8 mouse cellular contexts compared by ENCODE assay signal in the genomic region with DNA sequence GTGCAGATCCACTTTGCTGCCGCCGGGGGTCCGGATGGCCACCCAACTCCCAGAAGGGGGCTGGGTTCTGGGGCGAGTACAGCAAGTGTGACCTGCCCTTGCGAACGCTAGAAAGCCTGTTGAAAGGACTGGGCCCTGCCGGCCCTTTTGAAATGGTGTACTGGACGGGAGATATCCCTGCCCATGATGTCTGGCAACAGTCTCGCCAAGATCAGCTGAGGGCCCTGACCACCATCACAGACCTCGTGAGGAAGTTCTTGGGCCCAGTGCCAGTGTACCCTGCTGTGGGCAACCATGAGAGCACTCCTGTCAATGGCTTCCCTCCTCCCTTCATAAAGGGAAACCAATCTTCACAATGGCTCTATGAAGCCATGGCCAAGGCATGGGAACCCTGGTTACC. TPM values are rescaled to one million over a fixed set of nuclear protein-coding genes. Genes with fewer than 3 reads are reported as not detected.
A peak's percentile ranks its signal among the peaks of the same experiment; 100 is the strongest.
DNase-seq lines count a peak whose midpoint lies in the region; ATAC-seq lines count a peak whose summit lies in the region.

No protein-coding gene starts in this region.

- peak overlapping the region; percentile 72; the same call in 1 of the 2 replicates for H3K4me3 ChIP-seq in heart, embryonic 12.5 days
- H3K4me3 ChIP-seq in forebrain, embryonic 14.5 days (ENCODE audit: low read depth, low read length): no peak overlapping the region
- peak overlapping the region; percentile 71; the same call in 1 of the 2 replicates for H3K4me3 ChIP-seq in limb, embryonic 13.5 days

- DNase-seq in heart, adult 9 months (ENCODE audit: low spot score in 2 of 2): no peak
- peak; percentile 55 for DNase-seq in cerebellum, adult 8-10 months
- DNase-seq in forebrain, embryonic 14.5 days (ENCODE audit: low spot score): no peak
- DNase-seq in urinary bladder, postnatal 10 days (ENCODE audit: low spot score): no peak
- DNase-seq in retina, embryonic 14.5 days (ENCODE audit: low spot score): no peak

- peak overlapping the region; percentile 72 for H3K4me2 ChIP-seq in heart, embryonic 12.5 days
- peak overlapping the region; percentile 82; the same call in 1 of the 2 replicates for H3K4me2 ChIP-seq in forebrain, embryonic 14.5 days (ENCODE audit: low read length)
- peak overlapping the region; percentile 73 for H3K4me2 ChIP-seq in limb, embryonic 13.5 days (replicated peaks)

- no peak overlapping the region for H3K27ac ChIP-seq in heart, embryonic 12.5 days (ENCODE audit: poor library complexity, severe bottlenecking)
- H3K27ac ChIP-seq in forebrain, embryonic 14.5 days (ENCODE audit: low read depth, low read length): no peak overlapping the region
- no peak overlapping the region for H3K27ac ChIP-seq in limb, embryonic 13.5 days

- no peaks in the 10 kb centered on the region for H3K27me3 ChIP-seq in heart, embryonic 12.5 days (replicated peaks)
- no peaks in the 10 kb centered on the region for H3K27me3 ChIP-seq in forebrain, embryonic 14.5 days (replicated peaks; ENCODE audit: control insufficient read depth, insufficient read depth, low read length)
- no peaks in the 10 kb centered on the region for H3K27me3 ChIP-seq in limb, embryonic 13.5 days

- H3K9ac ChIP-seq in heart, embryonic 12.5 days: peak overlapping the region; percentile 75; the same call in 1 of the 2 replicates
- H3K9ac ChIP-seq in forebrain, embryonic 14.5 days (ENCODE audit: low read length): no peak overlapping the region
- peak overlapping the region; percentile 78; the same call in 1 of the 2 replicates for H3K9ac ChIP-seq in limb, embryonic 13.5 days

- 84% methylated on average over 10 of the region's 10 CpGs for WGBS in heart, embryonic 12.5 days
- 79% methylated on average over 10 of the region's 10 CpGs for WGBS in forebrain, embryonic 14.5 days
- 88% methylated on average over 10 of the region's 10 CpGs for WGBS in limb, embryonic 13.5 days

- no peaks in the 10 kb centered on the region for H3K9me3 ChIP-seq in heart, embryonic 12.5 days (replicated peaks)
- no peaks in the 10 kb centered on the region for H3K9me3 ChIP-seq in forebrain, embryonic 14.5 days (replicated peaks; ENCODE audit: control insufficient read depth, low read length)
- no peaks in the 10 kb centered on the region for H3K9me3 ChIP-seq in limb, embryonic 13.5 days

- peaks cover 37% of the 10 kb centered on the region for H3K36me3 ChIP-seq in heart, embryonic 12.5 days
- peaks cover 31% of the 10 kb centered on the region for H3K36me3 ChIP-seq in forebrain, embryonic 14.5 days (ENCODE audit: control insufficient read depth, insufficient read depth, low read length)
- peaks cover 36% of the 10 kb centered on the region for H3K36me3 ChIP-seq in limb, embryonic 13.5 days

- ATAC-seq in heart, embryonic 12.5 days (ENCODE audit: insufficient number of reproducible peaks, low FRiP score): no peak
- ATAC-seq in forebrain, embryonic 14.5 days: no peak
- ATAC-seq in limb, embryonic 13.5 days (ENCODE audit: low FRiP score, low read depth): no peak
- no peak for ATAC-seq in inflammation-experienced regulatory T-cells, adult 6 months

- H3K4me1 ChIP-seq in heart, embryonic 12.5 days (replicated peaks): peaks cover 13% of the 10 kb centered on the region
- peaks cover 12% of the 10 kb centered on the region for H3K4me1 ChIP-seq in forebrain, embryonic 14.5 days (ENCODE audit: control insufficient read depth, insufficient read depth, low read length)
- H3K4me1 ChIP-seq in limb, embryonic 13.5 days: peaks cover 17% of the 10 kb centered on the region

RNA-seq across cellular contexts. Expression of a gene that starts 1.4 kb away (rescaled TPM):
- 52.4 and 54.6 TPM in 2 replicates for polyA plus RNA-seq in heart, embryonic 12.5 days (2016; fragmentation: Nextera tagmentation; extraction: Ambion mirVana)
- 79.9 and 88.5 TPM in 2 replicates for polyA plus RNA-seq in forebrain, embryonic 14.5 days (2014; fragmentation: Nextera tagmentation; extraction: Ambion mirVana)
- 40.1 and 40.8 TPM in 2 replicates for polyA plus RNA-seq in limb, embryonic 13.5 days (2015; fragmentation: Nextera tagmentation; extraction: Ambion mirVana)
- polyA plus RNA-seq in inflammation-experienced regulatory T-cells, adult 6 months (2017; shearing (Covaris generic)): 10 to 100 TPM; 15.4 to 23.7 (median 22.3) TPM

RNA-seq across cellular contexts. Expression of a gene that starts 25.9 kb away (rescaled TPM):
- 48.8 and 52.9 TPM in 2 replicates for polyA plus RNA-seq in heart, embryonic 12.5 days (2016; fragmentation: Nextera tagmentation; extraction: Ambion mirVana)
- 188 and 228 TPM in 2 replicates for polyA plus RNA-seq in forebrain, embryonic 14.5 days (2014; fragmentation: Nextera tagmentation; extraction: Ambion mirVana)
- polyA plus RNA-seq in limb, embryonic 13.5 days (2015; fragmentation: Nextera tagmentation; extraction: Ambion mirVana): 51.1 and 58.3 TPM in 2 replicates
- 10 to 100 TPM in 1 of 3 experiments, 1 to 10 TPM in 2; 2.9 to 10.5 (median 3.8) TPM for polyA plus RNA-seq in inflammation-experienced regulatory T-cells, adult 6 months (2017; shearing (Covaris generic))

RNA-seq across cellular contexts. Expression of a gene that starts 44.4 kb away (rescaled TPM):
- 0.33 and 1.9 TPM in 2 replicates for polyA plus RNA-seq in heart, embryonic 12.5 days (2016; fragmentation: Nextera tagmentation; extraction: Ambion mirVana)
- polyA plus RNA-seq in forebrain, embryonic 14.5 days (2014; fragmentation: Nextera tagmentation; extraction: Ambion mirVana): not detected in 2 replicates
- polyA plus RNA-seq in limb, embryonic 13.5 days (2015; fragmentation: Nextera tagmentation; extraction: Ambion mirVana): 0.37 and 1.00 TPM in 2 replicates
- not detected for polyA plus RNA-seq in inflammation-experienced regulatory T-cells, adult 6 months (2017; shearing (Covaris generic))
